Mouse (Mus musculus): ENCODE results near the gene Pnrc1. TPM values are rescaled to one million over a fixed set of nuclear protein-coding genes. Genes with fewer than 3 reads are reported as not detected.

The Pnrc1 gene
- polyA plus RNA-seq, 1 experiment from 2014 or later: 81.9 TPM

DNA sequence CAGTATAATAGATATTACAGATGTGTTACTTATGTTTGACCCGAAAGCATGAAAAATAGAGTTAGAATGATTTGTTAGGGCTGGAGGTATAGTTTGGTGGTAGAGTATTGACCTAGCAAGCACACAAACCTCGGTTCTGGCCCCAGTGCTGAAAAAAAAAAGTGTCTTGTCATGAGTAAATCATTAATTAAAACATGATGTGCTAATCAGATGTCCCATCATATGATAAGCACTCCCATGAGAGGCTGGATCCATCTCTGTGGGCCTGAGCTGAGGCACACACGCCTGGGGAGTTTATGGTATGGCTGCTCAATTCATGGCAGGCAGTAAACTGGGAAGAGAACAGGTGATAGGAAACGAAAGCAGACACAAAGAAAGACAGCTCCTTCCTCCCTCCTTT, 60.3 kb downstream of the Pnrc1 start:
- WGBS: 73% methylated on average over 4 of the region's 4 CpGs
- no peaks in the 10 kb centered on the region for H3K27me3 ChIP-seq (ENCODE audit: insufficient read depth, low read length)
- no peak overlapping the region for H3K27ac ChIP-seq (ENCODE audit: low read length)
- ATAC-seq (ENCODE audit: low FRiP score, low TSS enrichment): no peak
- no peaks in the 10 kb centered on the region for H3K36me3 ChIP-seq (ENCODE audit: insufficient read depth, low read length)
- H3K9me3 ChIP-seq (ENCODE audit: low read length): no peaks in the 10 kb centered on the region
- no peak overlapping the region for H3K9ac ChIP-seq (replicated peaks; ENCODE audit: low read length)
- no peak overlapping the region for H3K4me2 ChIP-seq (replicated peaks; ENCODE audit: low read depth, low read length)
- H3K4me1 ChIP-seq (ENCODE audit: insufficient read depth, low read length): no peaks in the 10 kb centered on the region
- H3K4me3 ChIP-seq (ENCODE audit: low read length): no peak overlapping the region

GRCm38 (mm10) chr4:33227164-33227563, 62.8 kb downstream of the Pnrc1 start:
- no peaks in the 10 kb centered on the region for H3K9me3 ChIP-seq (ENCODE audit: low read length)
- H3K27ac ChIP-seq (ENCODE audit: low read length): no peak overlapping the region
- H3K9ac ChIP-seq (replicated peaks; ENCODE audit: low read length): no peak overlapping the region
- no peaks in the 10 kb centered on the region for H3K36me3 ChIP-seq (ENCODE audit: insufficient read depth, low read length)
- no peak for ATAC-seq (ENCODE audit: low FRiP score, low TSS enrichment)
- WGBS: 82% methylated on average over 7 of the region's 7 CpGs
- H3K4me1 ChIP-seq (ENCODE audit: insufficient read depth, low read length): no peaks in the 10 kb centered on the region
- no peaks in the 10 kb centered on the region for H3K27me3 ChIP-seq (ENCODE audit: insufficient read depth, low read length)
- no peak overlapping the region for H3K4me2 ChIP-seq (replicated peaks; ENCODE audit: low read depth, low read length)
- H3K4me3 ChIP-seq (ENCODE audit: low read length): no peak overlapping the region

DNA sequence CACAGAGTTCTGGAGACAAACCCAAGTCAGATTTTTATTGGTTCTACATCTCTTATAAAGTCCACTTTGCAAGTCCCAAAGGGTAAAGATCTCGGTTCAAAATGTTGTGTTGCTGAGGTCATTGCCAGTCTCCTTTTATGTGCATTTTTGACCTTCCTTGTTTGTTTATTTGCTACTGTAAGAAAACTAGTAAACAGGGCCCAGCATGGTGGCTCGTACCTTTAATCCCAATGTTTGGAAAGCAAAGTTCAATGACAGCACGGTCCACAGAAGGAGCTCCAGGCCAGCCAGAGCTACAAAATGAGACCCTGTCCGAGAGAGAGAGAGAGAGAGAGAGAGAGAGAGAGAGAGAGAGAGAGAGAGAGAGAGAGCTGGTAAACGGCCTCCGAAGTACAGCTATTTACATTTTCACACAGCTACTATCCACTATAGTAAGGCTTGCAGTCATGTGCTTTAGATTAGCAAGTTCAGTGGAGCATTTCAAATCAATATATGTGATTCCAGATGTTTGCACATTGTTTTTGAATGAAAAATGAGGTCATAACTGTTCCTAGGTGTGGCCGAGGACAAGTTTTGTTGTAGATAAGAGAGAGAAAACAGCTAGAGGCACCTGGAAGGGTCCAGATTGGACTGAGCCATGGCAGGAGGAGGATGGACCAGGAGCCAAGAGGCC, 65.8 kb downstream of the Pnrc1 start:
- Histone ChIP-seq H3K9ac (replicated peaks; ENCODE audit: low read length) (no peak overlapping the region), H3K4me3 (ENCODE audit: low read length) (no peak overlapping the region), H3K27me3 (ENCODE audit: insufficient read depth, low read length) (no peaks in the 10 kb centered on the region), H3K4me2 (replicated peaks; ENCODE audit: low read depth, low read length) (no peak overlapping the region), H3K9me3 (ENCODE audit: low read length) (no peaks in the 10 kb centered on the region), H3K27ac (ENCODE audit: low read length) (no peak overlapping the region), H3K36me3 (ENCODE audit: insufficient read depth, low read length) (no peaks in the 10 kb centered on the region), H3K4me1 (ENCODE audit: insufficient read depth, low read length) (no peaks in the 10 kb centered on the region)
- WGBS: 75% methylated on average over 7 of the region's 7 CpGs
- no peak for ATAC-seq (ENCODE audit: low FRiP score, low TSS enrichment)

DNA sequence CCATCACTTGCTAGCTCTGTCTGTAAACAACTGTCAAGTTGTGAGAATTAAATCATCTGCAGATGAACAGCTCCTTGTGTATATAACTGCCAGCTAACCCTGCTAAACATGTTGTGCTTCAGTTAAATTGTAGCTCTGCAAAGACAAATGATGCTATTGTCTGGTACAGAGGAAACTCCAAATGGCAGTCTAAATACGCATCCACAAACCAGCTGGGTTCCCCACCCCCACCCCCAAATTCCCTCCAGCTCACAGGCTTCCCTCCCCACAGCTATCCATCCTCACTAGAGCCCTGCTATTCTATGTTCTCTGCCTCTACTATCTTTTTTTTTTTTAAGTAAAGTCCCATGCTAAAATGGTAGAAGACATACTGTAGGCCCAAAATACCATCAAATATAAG, 68.1 kb downstream of the Pnrc1 start:
- no peaks in the 10 kb centered on the region for H3K36me3 ChIP-seq (ENCODE audit: insufficient read depth, low read length)
- H3K27ac ChIP-seq (ENCODE audit: low read length): no peak overlapping the region
- H3K9me3 ChIP-seq (ENCODE audit: low read length): no peaks in the 10 kb centered on the region
- no peaks in the 10 kb centered on the region for H3K4me1 ChIP-seq (ENCODE audit: insufficient read depth, low read length)
- WGBS: 46% methylated on average over 1 of the region's 1 CpGs
- H3K9ac ChIP-seq (replicated peaks; ENCODE audit: low read length): no peak overlapping the region
- ATAC-seq (ENCODE audit: low FRiP score, low TSS enrichment): no peak
- no peaks in the 10 kb centered on the region for H3K27me3 ChIP-seq (ENCODE audit: insufficient read depth, low read length)
- H3K4me2 ChIP-seq (replicated peaks; ENCODE audit: low read depth, low read length): no peak overlapping the region
- no peak overlapping the region for H3K4me3 ChIP-seq (ENCODE audit: low read length)

- H3K4me2 ChIP-seq (replicated peaks; ENCODE audit: low read depth, low read length): peak within 1 kb of the TSS; percentile 100
- H3K36me3 ChIP-seq (ENCODE audit: insufficient read depth, low read length): no peaks in the 10 kb centered on the region
- no peaks in the 10 kb centered on the region for H3K9me3 ChIP-seq (ENCODE audit: low read length)
- H3K27me3 ChIP-seq (ENCODE audit: insufficient read depth, low read length): no peaks in the 10 kb centered on the region
- H3K4me3 ChIP-seq (ENCODE audit: low read length): peak within 1 kb of the TSS; percentile 73
- no peak within 1 kb of the TSS for H3K27ac ChIP-seq (ENCODE audit: low read length)
- peak; percentile 86 for ATAC-seq (ENCODE audit: low FRiP score, low TSS enrichment)
- 1% methylated on average over 55 of the region's 65 CpGs for WGBS
- peaks cover 11% of the 10 kb centered on the region; the same call in 1 of the 2 replicates for H3K4me1 ChIP-seq (ENCODE audit: insufficient read depth, low read length)
- peak within 1 kb of the TSS; percentile 84 for H3K9ac ChIP-seq (replicated peaks; ENCODE audit: low read length)
Observed at GRCm38 (mm10) chr4:33208881-33209841, 80.8 kb downstream of the Pnrc1 start, which contains the start of gene Srsf12. TSS of gene Srsf12 (plus strand) at chr4:33208991.

- Histone ChIP-seq H3K27me3 (ENCODE audit: insufficient read depth, low read length) (no peaks in the 10 kb centered on the region), H3K27ac (ENCODE audit: low read length) (no peak overlapping the region), H3K4me2 (replicated peaks; ENCODE audit: low read depth, low read length) (no peak overlapping the region), H3K4me3 (ENCODE audit: low read length) (no peak overlapping the region), H3K9me3 (ENCODE audit: low read length) (no peaks in the 10 kb centered on the region), H3K4me1 (ENCODE audit: insufficient read depth, low read length) (peaks cover 11% of the 10 kb centered on the region; the same call in 1 of the 2 replicates), H3K9ac (replicated peaks; ENCODE audit: low read length) (no peak overlapping the region), H3K36me3 (ENCODE audit: insufficient read depth, low read length) (no peaks in the 10 kb centered on the region)
- WGBS: 73% methylated on average over 2 of the region's 2 CpGs
- no peak for ATAC-seq (ENCODE audit: low FRiP score, low TSS enrichment)
Observed at GRCm38 (mm10) chr4:33207551-33207950, 82.4 kb downstream of the Pnrc1 start.

- Histone ChIP-seq H3K9ac (replicated peaks; ENCODE audit: low read length) (no peak overlapping the region), H3K4me3 (ENCODE audit: low read length) (no peak overlapping the region), H3K4me2 (replicated peaks; ENCODE audit: low read depth, low read length) (no peak overlapping the region), H3K9me3 (ENCODE audit: low read length) (0 out of 2 replicates have a peak, but pooled peaks cover 2% of the 10 kb centered on the region), H3K36me3 (ENCODE audit: insufficient read depth, low read length) (no peaks in the 10 kb centered on the region), H3K4me1 (ENCODE audit: insufficient read depth, low read length) (peaks cover 11% of the 10 kb centered on the region; the same call in 1 of the 2 replicates), H3K27me3 (ENCODE audit: insufficient read depth, low read length) (no peaks in the 10 kb centered on the region), H3K27ac (ENCODE audit: low read length) (no peak overlapping the region)
- 0 out of 2 replicates have a peak, but pooled peaks have one; percentile 55 for ATAC-seq (ENCODE audit: low FRiP score, low TSS enrichment)
- 5% methylated on average over 4 of the region's 4 CpGs for WGBS
Observed at GRCm38 (mm10) chr4:33204682-33205081, 85.3 kb downstream of the Pnrc1 start.

DNA sequence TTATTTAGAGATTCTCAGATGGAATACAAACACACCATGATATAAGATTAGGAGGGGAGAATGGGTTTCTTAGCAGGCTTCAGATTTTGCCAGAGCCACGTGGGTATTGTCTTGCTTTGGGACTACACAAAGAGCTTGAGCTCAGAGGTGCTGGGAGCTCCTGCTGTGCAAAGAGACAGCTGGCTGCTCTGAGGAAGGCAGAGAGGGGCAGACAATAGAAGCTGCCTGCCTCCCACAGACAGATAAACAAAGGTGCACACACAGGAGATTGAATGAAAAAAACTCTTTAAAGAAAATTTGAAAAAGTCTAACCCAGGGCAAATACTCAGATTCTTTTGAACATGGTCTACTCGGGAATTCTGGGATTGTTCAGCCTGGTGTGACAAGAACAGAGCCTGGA, 91.8 kb downstream of the Pnrc1 start:
- Histone ChIP-seq H3K4me2 (replicated peaks; ENCODE audit: low read depth, low read length) (no peak overlapping the region), H3K27ac (ENCODE audit: low read length) (no peak overlapping the region), H3K4me1 (ENCODE audit: insufficient read depth, low read length) (no peaks in the 10 kb centered on the region), H3K4me3 (ENCODE audit: low read length) (no peak overlapping the region), H3K9me3 (ENCODE audit: low read length) (0 out of 2 replicates have a peak, but pooled peaks cover 5% of the 10 kb centered on the region), H3K36me3 (ENCODE audit: insufficient read depth, low read length) (no peaks in the 10 kb centered on the region), H3K27me3 (ENCODE audit: insufficient read depth, low read length) (no peaks in the 10 kb centered on the region), H3K9ac (replicated peaks; ENCODE audit: low read length) (no peak overlapping the region)
- WGBS: 26% methylated on average over 2 of the region's 2 CpGs
- no peak for ATAC-seq (ENCODE audit: low FRiP score, low TSS enrichment)
